Mouse (Mus musculus) sigmoid colon, adult 10 weeks (tissue): ENCODE data around the gene Crebrf. TPM values are rescaled to one million over a fixed set of nuclear protein-coding genes. Genes with fewer than 3 reads are reported as not detected.

Experiments used
- polyA plus RNA-seq: library from polyadenylated mRNA; stranded (reverse); fragments of 350-450 nt; fragmentation: Illumina TruSeq; extraction: RNeasy Lipid Tissue Mini Kit (QIAGEN cat#74804); gene quantifications from one replicate; pipeline ENCODE4 v1.2.3, GENCODE M21; 2014; ENCODE audit warnings: low read depth, low replicate concordance

Gene Crebrf
- 90.0 TPM for polyA plus RNA-seq

GRCm38 (mm10) chr17:26715271-26715758 is at the start of gene Crebrf:
Gene Crebrf, plus strand, starts transcription at chr17:26715650.

GRCm38 (mm10) chr17:26780750-26781571 is 65.5 kb downstream of the Crebrf start, which contains the start of gene Bnip1:
Gene Bnip1, plus strand, starts transcription at chr17:26781066.

Other genes with a start within 250 kb of the Crebrf start
- gene Ergic1, start 154.2 kb upstream of the Crebrf start, polyA plus RNA-seq = 57.9 TPM
- 42.6 TPM for gene Dusp1, start 153.5 kb upstream of the Crebrf start, polyA plus RNA-seq
- gene Atp6v0e, start 52.4 kb upstream of the Crebrf start, polyA plus RNA-seq = 49.1 TPM
- 27.2 TPM for gene Bnip1, start 65.4 kb downstream of the Crebrf start, polyA plus RNA-seq
- not detected for gene Nkx2-5, start 129.4 kb downstream of the Crebrf start, polyA plus RNA-seq
- 0.76 TPM for gene Kifc5b, start 201.4 kb downstream of the Crebrf start, polyA plus RNA-seq
- gene Phf1, start 217.4 kb downstream of the Crebrf start, polyA plus RNA-seq = 3.1 TPM
- gene Cuta, start 223.9 kb downstream of the Crebrf start, polyA plus RNA-seq = 12.0 TPM
- 0.82 TPM for gene Syngap1, start 225.6 kb downstream of the Crebrf start, polyA plus RNA-seq